9 mouse cellular contexts compared by ENCODE assay signal in genomic region chr9:106893327-106893726, GRCm38 (mm10). TPM values are rescaled to one million over a fixed set of nuclear protein-coding genes. Genes with fewer than 3 reads are reported as not detected.
DNase-seq lines count a peak whose midpoint lies in the region; ATAC-seq lines count a peak whose summit lies in the region.
"Had no signal": no experiment of that assay in that cellular context is flagged by ENCODE, and none has a peak within 500 bp of the region (broad histone marks: within the 10 kb centered on the region; RNA-seq: fewer than 3 reads in every experiment).

No protein-coding gene starts in this region.

- H3K27me3 ChIP-seq in erythroblast, embryonic 14.5 days (ENCODE audit: control insufficient read depth), result no peaks in the 10 kb centered on the region
- no peaks in the 10 kb centered on the region for H3K27me3 ChIP-seq in neural tube, embryonic 11.5 days (ENCODE audit: control insufficient read depth, insufficient read depth, low read length)
- no peaks in the 10 kb centered on the region for H3K27me3 ChIP-seq in liver, embryonic 12.5 days (replicated peaks)

- H3K4me3 ChIP-seq in erythroblast, embryonic 14.5 days (replicated peaks), result peak overlapping the region; percentile 95
- no peak overlapping the region for H3K4me3 ChIP-seq in neural tube, embryonic 11.5 days (ENCODE audit: low read depth, low read length)
- H3K4me3 ChIP-seq in liver, embryonic 12.5 days, result no peak overlapping the region

- H3K9me3 ChIP-seq in erythroblast, embryonic 14.5 days (ENCODE audit: control insufficient read depth, low read length), result no peaks in the 10 kb centered on the region
- H3K9me3 ChIP-seq in neural tube, embryonic 11.5 days (ENCODE audit: control insufficient read depth, low read length), result no peaks in the 10 kb centered on the region
- no peaks in the 10 kb centered on the region for H3K9me3 ChIP-seq in liver, embryonic 12.5 days (replicated peaks)

- no peak overlapping the region for H3K27ac ChIP-seq in neural tube, embryonic 11.5 days (ENCODE audit: low read depth, low read length)
- no peak overlapping the region for H3K27ac ChIP-seq in liver, embryonic 12.5 days

- no peak for ATAC-seq in erythroblast, adult 5-6 weeks (replicated peaks; ENCODE audit: low FRiP score, poor library complexity, severe bottlenecking)
- no peak for ATAC-seq in neural tube, embryonic 11.5 days (ENCODE audit: insufficient read depth, low FRiP score, low TSS enrichment)
- no peak for ATAC-seq in liver, embryonic 12.5 days

- H3K9ac ChIP-seq in neural tube, embryonic 11.5 days (ENCODE audit: low read length), result no peak overlapping the region
- H3K9ac ChIP-seq in liver, embryonic 12.5 days, result no peak overlapping the region

- peaks cover 26% of the 10 kb centered on the region for H3K36me3 ChIP-seq in erythroblast, embryonic 14.5 days (ENCODE audit: control insufficient read depth)
- peaks cover 10% of the 10 kb centered on the region for H3K36me3 ChIP-seq in neural tube, embryonic 11.5 days (ENCODE audit: control insufficient read depth, insufficient read depth, low read length)
- peaks cover 26% of the 10 kb centered on the region for H3K36me3 ChIP-seq in liver, embryonic 12.5 days

- WGBS in neural tube, embryonic 11.5 days, result 57% methylated on average over 3 of the region's 3 CpGs
- WGBS in liver, embryonic 12.5 days (ENCODE audit: insufficient replicate concordance), result 64% methylated on average over 3 of the region's 3 CpGs

- DNase-seq in neural tube, embryonic 11.5 days (ENCODE audit: low spot score), result no peak
- DNase-seq in neural tube, embryonic 10.5 days (ENCODE audit: extremely low spot score, low spot score), result no peak
- DNase-seq in urinary bladder, adult 2 months (ENCODE audit: low spot score), result no peak
- DNase-seq in kidney, adult 18-20 months, result no peak
- DNase-seq in urinary bladder, postnatal 36 days (ENCODE audit: low spot score in 2 of 2), result no peak
- DNase-seq: heart, postnatal 14 days had no signal

- peak overlapping the region; percentile 12; the same call in 1 of the 2 replicates for H3K4me2 ChIP-seq in neural tube, embryonic 11.5 days (ENCODE audit: low read depth)
- H3K4me2 ChIP-seq in liver, embryonic 12.5 days, result peak overlapping the region; percentile 93

- peaks cover 40% of the 10 kb centered on the region for H3K4me1 ChIP-seq in erythroblast, embryonic 14.5 days (ENCODE audit: control insufficient read depth)
- peaks cover 12% of the 10 kb centered on the region for H3K4me1 ChIP-seq in neural tube, embryonic 11.5 days (ENCODE audit: control insufficient read depth, insufficient read depth, low read length)
- peaks cover 36% of the 10 kb centered on the region for H3K4me1 ChIP-seq in liver, embryonic 12.5 days

RNA-seq across cellular contexts. Expression of gene Manf, which starts 1.5 kb away (rescaled TPM):
- 7.1 and 10.6 TPM in 2 replicates for polyA plus RNA-seq in erythroblast, embryonic 14.5 days (2012)
- total RNA-seq in erythroblast, adult 5-6 weeks (2015; ENCODE audit: low replicate concordance), result 112 and 129 TPM in 2 replicates
- total RNA-seq in erythroblast, adult 5-6 weeks (2017; ENCODE audit: low replicate concordance), result 49.9 and 77.7 TPM in 2 replicates
- 284 and 297 TPM in 2 replicates for polyA plus RNA-seq in neural tube, embryonic 11.5 days (2014; fragmentation: Nextera tagmentation; extraction: Ambion mirVana)
- 232 and 233 TPM in 2 replicates for polyA plus RNA-seq in liver, embryonic 12.5 days (2016; fragmentation: Nextera tagmentation; extraction: Ambion mirVana)
- polyA plus RNA-seq in urinary bladder, adult 2 months (2012; rRNA removed), result 80.0 and 94.3 TPM in 2 replicates

RNA-seq across cellular contexts. Expression of gene Rbm15b, which starts 6.1 kb away (rescaled TPM):
- 1.4 and 1.9 TPM in 2 replicates for polyA plus RNA-seq in erythroblast, embryonic 14.5 days (2012)
- total RNA-seq in erythroblast, adult 5-6 weeks (2015; ENCODE audit: low replicate concordance), result 4.2 and 6.9 TPM in 2 replicates
- total RNA-seq in erythroblast, adult 5-6 weeks (2017; ENCODE audit: low replicate concordance), result 8.6 and 10.2 TPM in 2 replicates
- 31.4 and 32.9 TPM in 2 replicates for polyA plus RNA-seq in neural tube, embryonic 11.5 days (2014; fragmentation: Nextera tagmentation; extraction: Ambion mirVana)
- polyA plus RNA-seq in liver, embryonic 12.5 days (2016; fragmentation: Nextera tagmentation; extraction: Ambion mirVana), result 8.8 and 11.3 TPM in 2 replicates
- polyA plus RNA-seq in urinary bladder, adult 2 months (2012; rRNA removed), result 8.9 and 11.6 TPM in 2 replicates
